Mouse (Mus musculus): ENCODE results near the gene Zfp579. TPM values are rescaled to one million over a fixed set of nuclear protein-coding genes. Genes with fewer than 3 reads are reported as not detected.

The Zfp579 gene
- polyA plus RNA-seq (2015; fragmentation: Nextera tagmentation; extraction: Ambion mirVana), result 49.2 and 53.5 TPM in 2 replicates

DNA sequence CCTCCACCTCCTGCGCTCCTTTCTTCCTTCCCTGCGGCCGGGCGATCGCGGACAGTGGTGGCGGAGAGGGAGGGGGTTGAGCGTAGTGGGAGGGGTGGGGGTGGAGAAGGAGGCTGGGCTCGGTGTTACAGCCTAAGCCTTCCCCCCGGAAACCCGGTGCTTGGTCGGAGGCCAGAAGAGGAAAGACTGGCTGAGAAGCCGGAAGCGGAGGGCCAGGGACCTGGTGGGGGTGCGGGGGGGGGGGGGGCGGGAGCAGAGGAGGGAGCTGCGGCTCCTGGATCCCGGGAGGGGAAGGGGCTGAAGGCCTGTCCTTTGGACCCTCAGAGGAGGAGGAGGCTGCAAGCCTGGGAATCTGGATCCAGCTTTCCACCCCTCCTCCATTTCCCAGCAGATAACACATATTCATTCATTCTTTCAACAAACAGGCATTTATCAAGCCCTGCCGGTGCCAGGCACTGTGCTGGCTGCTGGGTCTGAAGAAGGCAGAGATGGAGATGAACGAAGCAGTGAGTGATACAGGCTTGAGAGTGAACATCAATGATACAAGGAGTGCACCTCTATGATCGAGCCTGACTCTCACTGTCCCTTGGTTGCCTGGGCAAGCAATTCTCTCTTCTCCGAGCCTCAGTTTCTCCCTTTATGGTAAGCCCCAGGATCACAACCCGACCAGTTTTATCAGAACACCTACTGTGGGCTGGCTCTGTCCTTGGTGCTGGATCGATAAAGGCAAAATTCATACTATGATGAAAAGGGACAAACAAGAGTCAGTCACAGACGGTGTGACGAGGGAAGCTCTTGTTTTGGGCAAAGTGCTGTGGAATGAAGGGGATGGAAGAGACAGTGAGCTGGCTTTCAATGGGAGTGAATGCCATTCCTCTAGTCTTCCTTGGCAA, at the start of gene Zfp579:
Gene Zfp579 (minus strand): TSS at position 156 of the 893 bp plus-strand sequence.
- H3K4me1 ChIP-seq (ENCODE audit: control insufficient read depth, insufficient read depth, low read depth, low read length), result peaks cover 29% of the 10 kb centered on the region
- peaks cover 12% of the 10 kb centered on the region for H3K36me3 ChIP-seq (ENCODE audit: control insufficient read depth, insufficient read depth, low read length)
- 0 out of 2 replicates have a peak, but pooled peaks cover 3% of the 10 kb centered on the region for H3K9me3 ChIP-seq (ENCODE audit: control insufficient read depth, low read length)
- H3K4me3 ChIP-seq (ENCODE audit: low read length), result peak within 1 kb of the TSS; percentile 56
- peak; percentile 91 for ATAC-seq
- H3K27ac ChIP-seq (ENCODE audit: low read depth, low read length), result peak within 1 kb of the TSS; percentile 86
- H3K9ac ChIP-seq (ENCODE audit: low read depth, low read length), result peak within 1 kb of the TSS; percentile 94
- 3% methylated on average over 20 of the region's 26 CpGs for whole genome bisulfite sequencing
- no peaks in the 10 kb centered on the region for H3K27me3 ChIP-seq (replicated peaks; ENCODE audit: control insufficient read depth, insufficient read depth, low read length)
- H3K4me2 ChIP-seq (ENCODE audit: low read length), result peak within 1 kb of the TSS; percentile 93

DNA sequence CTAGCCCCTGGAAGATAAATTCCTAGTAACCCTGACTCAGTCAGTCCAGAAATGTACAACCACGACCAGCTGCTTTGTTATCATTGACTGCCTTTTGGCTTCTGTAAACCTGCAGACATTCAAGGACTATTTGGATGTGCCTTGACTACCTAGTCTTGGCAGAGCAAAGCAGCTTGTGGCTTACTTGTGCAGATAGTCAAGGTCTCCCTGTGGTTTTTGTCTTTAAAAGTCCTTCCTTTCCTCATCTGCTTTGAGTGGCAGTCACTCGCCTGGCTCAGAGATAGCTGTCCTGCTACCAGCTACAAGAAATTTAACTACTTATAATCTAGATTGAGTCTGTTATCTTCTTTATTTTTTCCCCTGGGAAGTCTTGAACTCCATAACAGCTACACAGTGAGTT, 49.0 kb upstream of the Zfp579 start:
- no peaks in the 10 kb centered on the region for H3K9me3 ChIP-seq (ENCODE audit: control insufficient read depth, low read length)
- no peaks in the 10 kb centered on the region for H3K27me3 ChIP-seq (replicated peaks; ENCODE audit: control insufficient read depth, insufficient read depth, low read length)
- no peak overlapping the region for H3K4me3 ChIP-seq (ENCODE audit: low read length)
- no peaks in the 10 kb centered on the region for H3K4me1 ChIP-seq (ENCODE audit: control insufficient read depth, insufficient read depth, low read depth, low read length)
- no peak overlapping the region for H3K27ac ChIP-seq (ENCODE audit: low read depth, low read length)
- WGBS, result 87% methylated on average over 2 of the region's 2 CpGs
- no peak overlapping the region for H3K4me2 ChIP-seq (ENCODE audit: low read length)
- ATAC-seq, result no peak
- H3K9ac ChIP-seq (ENCODE audit: low read depth, low read length), result no peak overlapping the region
- H3K36me3 ChIP-seq (ENCODE audit: control insufficient read depth, insufficient read depth, low read length), result no peaks in the 10 kb centered on the region

DNA sequence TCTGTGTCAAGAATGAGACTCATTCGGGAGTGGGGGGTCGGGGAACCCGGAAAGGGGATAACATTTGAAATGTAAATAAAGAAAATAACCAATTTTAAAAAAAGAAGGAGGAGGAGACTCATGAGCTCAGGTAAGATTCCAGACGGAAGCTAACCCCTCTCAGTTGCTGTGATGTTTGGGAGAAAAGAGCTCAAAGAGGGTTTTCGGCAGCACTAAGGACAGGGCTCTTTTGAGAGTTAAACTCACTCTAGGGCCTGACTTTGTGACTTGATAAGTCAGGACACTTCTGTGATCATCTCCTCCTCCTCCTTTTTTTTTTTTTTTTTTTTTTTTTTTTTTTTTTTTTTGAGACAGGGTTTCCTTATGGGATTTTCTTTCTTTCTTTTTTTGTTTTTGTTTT, 43.0 kb upstream of the Zfp579 start:
- Histone ChIP-seq H3K4me3 (ENCODE audit: low read length) (peak overlapping the region; percentile 48), H3K4me2 (ENCODE audit: low read length) (peak overlapping the region; percentile 62), H3K4me1 (ENCODE audit: control insufficient read depth, insufficient read depth, low read depth, low read length) (peaks cover 5% of the 10 kb centered on the region; the same call in 1 of the 2 replicates), H3K36me3 (ENCODE audit: control insufficient read depth, insufficient read depth, low read length) (peaks cover 11% of the 10 kb centered on the region; the same call in 1 of the 2 replicates), H3K9ac (ENCODE audit: low read depth, low read length) (peak overlapping the region; percentile 71), H3K27ac (ENCODE audit: low read depth, low read length) (peak overlapping the region; percentile 91; the same call in 1 of the 2 replicates), H3K9me3 (ENCODE audit: control insufficient read depth, low read length) (no peaks in the 10 kb centered on the region), H3K27me3 (replicated peaks; ENCODE audit: control insufficient read depth, insufficient read depth, low read length) (no peaks in the 10 kb centered on the region)
- 40% methylated on average over 5 of the region's 5 CpGs for WGBS
- no peak for ATAC-seq

DNA sequence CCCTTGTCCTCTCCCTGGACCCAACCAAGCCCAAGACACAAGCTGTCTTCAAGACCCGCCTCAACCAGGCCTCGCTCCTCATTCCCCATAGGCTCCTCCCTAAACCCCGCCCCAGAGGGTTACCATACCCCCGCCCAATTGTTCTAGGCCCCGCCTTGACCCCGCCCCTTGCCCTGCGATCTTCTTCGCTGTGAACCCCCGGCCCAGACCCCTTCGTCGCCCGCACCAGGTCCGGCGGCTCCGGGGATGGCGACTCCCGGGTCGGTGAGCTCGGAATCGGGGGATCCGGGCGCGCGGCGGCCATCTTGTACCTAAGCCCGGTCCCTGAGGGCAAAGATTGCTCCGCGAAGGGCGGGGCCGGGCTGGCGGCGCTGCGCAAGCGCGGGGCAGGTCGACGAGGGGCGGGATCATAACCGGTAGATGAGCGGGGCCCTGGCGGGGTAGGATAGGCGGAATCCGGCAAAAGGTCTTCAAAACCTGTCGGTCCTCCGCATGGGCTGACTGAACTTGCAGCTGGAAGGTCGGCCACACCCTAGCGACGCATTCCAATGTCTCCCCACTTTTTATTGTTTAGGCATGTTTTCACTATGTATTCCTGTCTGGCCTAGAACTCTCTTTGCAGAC, 42.3 kb upstream of the Zfp579 start, which contains the start of gene Zfp784:
Gene Zfp784 (minus strand): TSS at position 338 of the 624 bp plus-strand sequence.
- Histone ChIP-seq H3K4me1 (ENCODE audit: control insufficient read depth, insufficient read depth, low read depth, low read length) (peaks cover 5% of the 10 kb centered on the region; the same call in 1 of the 2 replicates), H3K4me2 (ENCODE audit: low read length) (peak within 1 kb of the TSS; percentile 62), H3K4me3 (ENCODE audit: low read length) (peak within 1 kb of the TSS; percentile 48), H3K9ac (ENCODE audit: low read depth, low read length) (peak within 1 kb of the TSS; percentile 71), H3K9me3 (ENCODE audit: control insufficient read depth, low read length) (no peaks in the 10 kb centered on the region), H3K27me3 (replicated peaks; ENCODE audit: control insufficient read depth, insufficient read depth, low read length) (no peaks in the 10 kb centered on the region), H3K36me3 (ENCODE audit: control insufficient read depth, insufficient read depth, low read length) (peaks cover 13% of the 10 kb centered on the region), H3K27ac (ENCODE audit: low read depth, low read length) (peak within 1 kb of the TSS; percentile 91)
- ATAC-seq, result peak; percentile 97
- 2% methylated on average over 48 of the region's 48 CpGs for whole genome bisulfite sequencing

DNA sequence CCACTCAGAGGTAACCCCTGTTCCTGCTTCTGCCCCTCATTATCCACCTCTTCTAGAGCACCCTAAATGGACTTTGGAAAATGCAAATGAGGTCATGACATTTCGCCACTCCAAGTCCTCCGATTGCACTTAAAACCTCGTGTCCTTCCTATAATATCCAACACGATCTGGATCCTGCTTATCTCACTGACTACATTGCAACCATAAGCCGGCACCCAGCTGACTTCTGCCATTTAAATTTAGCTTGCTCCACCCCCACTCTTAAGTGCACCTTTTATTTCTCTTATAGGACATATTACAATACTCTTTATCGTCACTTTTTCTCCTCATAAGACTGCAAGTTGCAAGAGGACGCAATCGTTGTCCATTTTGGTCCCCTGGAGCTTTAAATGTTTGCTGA, 41.5 kb upstream of the Zfp579 start:
- H3K4me1 ChIP-seq (ENCODE audit: control insufficient read depth, insufficient read depth, low read depth, low read length), result peaks cover 5% of the 10 kb centered on the region; the same call in 1 of the 2 replicates
- peaks cover 19% of the 10 kb centered on the region for H3K36me3 ChIP-seq (ENCODE audit: control insufficient read depth, insufficient read depth, low read length)
- no peak for ATAC-seq
- no peaks in the 10 kb centered on the region for H3K27me3 ChIP-seq (replicated peaks; ENCODE audit: control insufficient read depth, insufficient read depth, low read length)
- H3K27ac ChIP-seq (ENCODE audit: low read depth, low read length), result peak overlapping the region; percentile 91
- no peaks in the 10 kb centered on the region for H3K9me3 ChIP-seq (ENCODE audit: control insufficient read depth, low read length)
- WGBS, result 87% methylated on average over 8 of the region's 8 CpGs
- peak overlapping the region; percentile 62 for H3K4me2 ChIP-seq (ENCODE audit: low read length)
- H3K9ac ChIP-seq (ENCODE audit: low read depth, low read length), result peak overlapping the region; percentile 71; the same call in 1 of the 2 replicates
- H3K4me3 ChIP-seq (ENCODE audit: low read length), result peak overlapping the region; percentile 48

DNA sequence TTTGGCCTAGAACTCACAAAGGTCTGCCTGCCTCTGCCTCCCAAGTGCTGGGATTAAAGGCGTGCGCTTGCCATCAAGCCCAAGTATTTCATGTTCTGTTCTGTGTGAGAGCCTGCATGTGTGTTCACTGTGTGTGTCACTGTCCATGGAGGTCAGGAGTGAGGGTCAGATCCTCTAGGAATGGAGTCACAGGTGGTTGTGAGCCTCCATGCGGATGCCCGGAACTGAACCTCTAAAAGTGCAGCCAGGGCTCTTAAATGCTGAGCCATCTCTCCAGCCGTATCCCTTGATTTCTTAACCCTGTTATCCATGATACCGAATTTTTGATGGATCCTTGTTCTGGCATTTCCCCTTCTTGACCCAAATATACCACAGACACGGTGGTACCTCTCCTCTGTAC, 41.1 kb upstream of the Zfp579 start:
- H3K4me2 ChIP-seq (ENCODE audit: low read length), result no peak overlapping the region; the same call in 1 of the 2 replicates
- peaks cover under 1% of the 10 kb centered on the region; the same call in 1 of the 2 replicates for H3K9me3 ChIP-seq (ENCODE audit: control insufficient read depth, low read length)
- H3K4me3 ChIP-seq (ENCODE audit: low read length), result no peak overlapping the region
- WGBS, result 94% methylated on average over 7 of the region's 7 CpGs
- H3K4me1 ChIP-seq (ENCODE audit: control insufficient read depth, insufficient read depth, low read depth, low read length), result peaks cover 5% of the 10 kb centered on the region; the same call in 1 of the 2 replicates
- H3K27ac ChIP-seq (ENCODE audit: low read depth, low read length), result no peak overlapping the region
- H3K9ac ChIP-seq (ENCODE audit: low read depth, low read length), result no peak overlapping the region
- peaks cover 24% of the 10 kb centered on the region for H3K36me3 ChIP-seq (ENCODE audit: control insufficient read depth, insufficient read depth, low read length)
- H3K27me3 ChIP-seq (replicated peaks; ENCODE audit: control insufficient read depth, insufficient read depth, low read length), result no peaks in the 10 kb centered on the region
- ATAC-seq, result no peak

DNA sequence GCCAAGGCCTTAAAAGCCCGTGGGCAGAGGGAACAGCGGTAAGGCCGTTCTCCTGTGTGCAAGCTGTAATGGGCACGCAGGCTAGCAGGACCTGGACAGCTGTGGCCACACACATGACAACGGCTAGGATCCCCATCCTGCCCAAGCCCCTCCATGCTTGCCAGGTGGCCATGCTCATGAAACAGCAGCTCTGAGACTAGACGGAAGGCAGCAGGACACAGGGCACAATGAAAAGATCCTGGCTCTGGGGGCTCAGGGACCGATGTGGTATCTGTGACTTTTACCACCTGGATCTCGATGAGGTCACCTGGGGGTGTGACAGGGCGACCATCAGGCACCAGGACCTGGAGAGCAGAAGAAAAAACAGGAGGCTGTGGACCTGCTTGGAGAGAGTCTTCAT, 40.2 kb upstream of the Zfp579 start:
- Histone ChIP-seq H3K4me1 (ENCODE audit: control insufficient read depth, insufficient read depth, low read depth, low read length) (peaks cover 5% of the 10 kb centered on the region; the same call in 1 of the 2 replicates), H3K27ac (ENCODE audit: low read depth, low read length) (no peak overlapping the region), H3K36me3 (ENCODE audit: control insufficient read depth, insufficient read depth, low read length) (peaks cover 33% of the 10 kb centered on the region), H3K4me3 (ENCODE audit: low read length) (no peak overlapping the region), H3K9ac (ENCODE audit: low read depth, low read length) (no peak overlapping the region), H3K27me3 (replicated peaks; ENCODE audit: control insufficient read depth, insufficient read depth, low read length) (no peaks in the 10 kb centered on the region), H3K9me3 (ENCODE audit: control insufficient read depth, low read length) (peaks cover 9% of the 10 kb centered on the region), H3K4me2 (ENCODE audit: low read length) (no peak overlapping the region)
- 94% methylated on average over 9 of the region's 9 CpGs for WGBS
- no peak for ATAC-seq

DNA sequence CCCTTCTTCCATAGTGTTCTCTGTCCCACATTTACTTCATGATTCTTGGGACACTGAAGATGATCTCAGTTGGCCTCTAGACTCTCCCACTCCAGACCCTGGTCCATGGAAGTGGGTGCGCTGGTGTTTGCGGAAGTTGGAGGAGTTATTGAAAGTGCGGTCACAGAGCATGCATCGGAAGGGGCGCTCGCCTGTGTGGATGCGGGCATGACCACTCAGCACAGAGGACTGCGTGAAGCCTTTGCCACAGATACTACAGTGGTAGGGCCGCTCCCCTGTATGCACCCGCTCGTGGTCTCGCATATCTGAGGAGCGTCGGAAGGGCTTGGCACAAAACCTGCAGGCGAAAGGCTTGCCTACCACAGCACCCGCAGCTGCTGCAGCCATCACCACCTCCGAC, 39.7 kb upstream of the Zfp579 start:
- H3K27me3 ChIP-seq (replicated peaks; ENCODE audit: control insufficient read depth, insufficient read depth, low read length), result no peaks in the 10 kb centered on the region
- peaks cover 5% of the 10 kb centered on the region; the same call in 1 of the 2 replicates for H3K4me1 ChIP-seq (ENCODE audit: control insufficient read depth, insufficient read depth, low read depth, low read length)
- H3K4me3 ChIP-seq (ENCODE audit: low read length), result no peak overlapping the region
- no peak overlapping the region for H3K9ac ChIP-seq (ENCODE audit: low read depth, low read length)
- 96% methylated on average over 17 of the region's 17 CpGs for WGBS
- no peak for ATAC-seq
- H3K27ac ChIP-seq (ENCODE audit: low read depth, low read length), result no peak overlapping the region
- no peak overlapping the region for H3K4me2 ChIP-seq (ENCODE audit: low read length)
- H3K9me3 ChIP-seq (ENCODE audit: control insufficient read depth, low read length), result peaks cover 14% of the 10 kb centered on the region
- H3K36me3 ChIP-seq (ENCODE audit: control insufficient read depth, insufficient read depth, low read length), result peaks cover 38% of the 10 kb centered on the region

DNA sequence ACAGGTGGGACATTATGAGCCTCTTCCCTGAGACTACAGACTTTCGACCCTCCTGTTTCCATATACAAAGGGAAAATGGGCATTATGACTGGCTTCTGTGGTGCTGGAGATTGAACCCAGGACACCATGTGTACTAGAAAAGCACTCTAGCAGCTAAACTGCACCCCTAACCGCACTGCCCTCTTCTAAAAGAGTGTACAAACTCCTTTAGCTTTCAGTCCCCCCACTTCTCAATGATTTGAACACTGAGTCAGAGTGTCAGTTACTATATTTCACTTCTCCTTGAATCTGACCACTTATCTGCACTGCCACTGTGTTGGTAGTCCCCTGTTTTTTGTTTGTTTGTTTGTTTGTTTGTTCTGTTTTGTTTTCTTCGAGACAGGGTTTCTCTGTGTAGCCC, 37.9 kb upstream of the Zfp579 start, which contains the start of gene 4632433K11Rik:
Gene 4632433K11Rik (plus strand): TSS at position 301 of the 400 bp plus-strand sequence.
- H3K4me3 ChIP-seq (ENCODE audit: low read length), result no peak within 1 kb of the TSS
- ATAC-seq, result no peak
- peaks cover 28% of the 10 kb centered on the region for H3K9me3 ChIP-seq (ENCODE audit: control insufficient read depth, low read length)
- no peaks in the 10 kb centered on the region for H3K27me3 ChIP-seq (replicated peaks; ENCODE audit: control insufficient read depth, insufficient read depth, low read length)
- 90% methylated on average over 3 of the region's 3 CpGs for WGBS
- peaks cover 55% of the 10 kb centered on the region for H3K36me3 ChIP-seq (ENCODE audit: control insufficient read depth, insufficient read depth, low read length)
- no peak within 1 kb of the TSS for H3K9ac ChIP-seq (ENCODE audit: low read depth, low read length)
- no peak within 1 kb of the TSS for H3K4me2 ChIP-seq (ENCODE audit: low read length)
- H3K4me1 ChIP-seq (ENCODE audit: control insufficient read depth, insufficient read depth, low read depth, low read length), result peaks cover 5% of the 10 kb centered on the region; the same call in 1 of the 2 replicates
- H3K27ac ChIP-seq (ENCODE audit: low read depth, low read length), result no peak within 1 kb of the TSS

Data from hindbrain, embryonic 16.5 days (tissue).